ENCODE assay signal across 17 mouse cellular contexts in genomic region chr4:136943175-136943574, GRCm38 (mm10). TPM values are rescaled to one million over a fixed set of nuclear protein-coding genes. Genes with fewer than 3 reads are reported as not detected.
A peak's percentile ranks its signal among the peaks of the same experiment; 100 is the strongest.
DNase-seq lines count a peak whose midpoint lies in the region; ATAC-seq lines count a peak whose summit lies in the region.
"Had no signal": no experiment of that assay in that cellular context is flagged by ENCODE, and none has a peak within 500 bp of the region (broad histone marks: within the 10 kb centered on the region; RNA-seq: fewer than 3 reads in every experiment).

No protein-coding gene starts in this region.

- intact Hi-C loops in heart, postnatal 14 days (cut with DNase I): no loop called here
- intact Hi-C loops in left cerebral cortex, postnatal 14 days (cut with DNase I): no loop called here

- peaks cover 65% of the 10 kb centered on the region for H3K27me3 ChIP-seq in heart, embryonic 16.5 days (ENCODE audit: control insufficient read depth, insufficient read depth, low read length)
- H3K27me3 ChIP-seq in hindbrain, embryonic 12.5 days: peaks cover 48% of the 10 kb centered on the region
- H3K27me3 ChIP-seq in midbrain, embryonic 15.5 days (replicated peaks): peaks cover 41% of the 10 kb centered on the region

- no peak overlapping the region for H3K4me3 ChIP-seq in heart, embryonic 16.5 days (ENCODE audit: low read length)
- H3K4me3 ChIP-seq in hindbrain, embryonic 12.5 days: no peak overlapping the region
- H3K4me3 ChIP-seq in midbrain, embryonic 15.5 days: no peak overlapping the region
- H3K4me3 ChIP-seq: embryonic facial prominence, embryonic 12.5 days; limb, embryonic 12.5 days had no signal

- no peaks in the 10 kb centered on the region for H3K36me3 ChIP-seq in heart, embryonic 16.5 days (ENCODE audit: control insufficient read depth, insufficient read depth)
- no peaks in the 10 kb centered on the region for H3K36me3 ChIP-seq in hindbrain, embryonic 12.5 days
- no peaks in the 10 kb centered on the region for H3K36me3 ChIP-seq in midbrain, embryonic 15.5 days (replicated peaks)
- H3K36me3 ChIP-seq: embryonic facial prominence, embryonic 12.5 days; limb, embryonic 12.5 days had no signal

- H3K4me2 ChIP-seq in heart, embryonic 16.5 days (ENCODE audit: low read depth, low read length): peak overlapping the region; percentile 35; the same call in 1 of the 2 replicates
- 0 out of 2 replicates have a peak overlapping the region, but pooled peaks have one; percentile 15 for H3K4me2 ChIP-seq in hindbrain, embryonic 12.5 days (replicated peaks)
- peak overlapping the region; percentile 32 for H3K4me2 ChIP-seq in midbrain, embryonic 15.5 days
- H3K4me2 ChIP-seq: embryonic facial prominence, embryonic 12.5 days; limb, embryonic 12.5 days had no signal

- DNase-seq in heart, postnatal 14 days: no peak
- DNase-seq in ES-CJ7 (ENCODE audit: low read depth, low spot score): peak; percentile 23
- no peak for DNase-seq in left cerebral cortex, postnatal 14 days (ENCODE audit: low spot score in 2 of 2)
- no peak for DNase-seq in right cerebral cortex, postnatal 10 days (ENCODE audit: low spot score in 2 of 2)
- DNase-seq: kidney, adult 8-10 months; layer of hippocampus, postnatal 36 days; right cerebral cortex, postnatal 14 days; thymus, postnatal 36 days had no signal

- no peak overlapping the region for H3K27ac ChIP-seq in heart, embryonic 16.5 days (ENCODE audit: low read length)
- H3K27ac ChIP-seq in hindbrain, embryonic 12.5 days: no peak overlapping the region
- 0 out of 2 replicates have a peak overlapping the region, but pooled peaks have one; percentile 25 for H3K27ac ChIP-seq in midbrain, embryonic 15.5 days
- H3K27ac ChIP-seq: embryonic facial prominence, embryonic 12.5 days; limb, embryonic 12.5 days had no signal

- 12% methylated on average over 13 of the region's 13 CpGs for WGBS in heart, embryonic 16.5 days
- 24% methylated on average over 13 of the region's 13 CpGs for WGBS in hindbrain, embryonic 12.5 days
- WGBS in midbrain, embryonic 15.5 days: 20% methylated on average over 13 of the region's 13 CpGs

- no peak overlapping the region for H3K9ac ChIP-seq in heart, embryonic 16.5 days (ENCODE audit: low read length)
- H3K9ac ChIP-seq in hindbrain, embryonic 12.5 days: no peak overlapping the region
- no peak overlapping the region for H3K9ac ChIP-seq in midbrain, embryonic 15.5 days
- H3K9ac ChIP-seq: embryonic facial prominence, embryonic 12.5 days; limb, embryonic 12.5 days had no signal

- H3K4me1 ChIP-seq in heart, embryonic 16.5 days (ENCODE audit: control insufficient read depth, insufficient read depth, low read length): no peaks in the 10 kb centered on the region
- H3K4me1 ChIP-seq in hindbrain, embryonic 12.5 days: peaks cover 23% of the 10 kb centered on the region
- peaks cover 31% of the 10 kb centered on the region for H3K4me1 ChIP-seq in midbrain, embryonic 15.5 days

- no peak for ATAC-seq in heart, embryonic 16.5 days (replicated peaks; ENCODE audit: extremely low read depth, insufficient read depth, low FRiP score)
- no peak for ATAC-seq in hindbrain, embryonic 12.5 days (ENCODE audit: low FRiP score)
- no peak; the same call in 1 of the 2 replicates for ATAC-seq in midbrain, embryonic 15.5 days (replicated peaks)
- ATAC-seq: activated CD4-positive, CD25-positive, alpha-beta regulatory T cell, adult 4 months; CD4-positive, CD25-positive, alpha-beta regulatory T cell, adult 4 months had no signal

- no peaks in the 10 kb centered on the region for H3K9me3 ChIP-seq in heart, embryonic 16.5 days (replicated peaks; ENCODE audit: control insufficient read depth, low read length)
- H3K9me3 ChIP-seq in hindbrain, embryonic 12.5 days (replicated peaks): no peaks in the 10 kb centered on the region
- no peaks in the 10 kb centered on the region for H3K9me3 ChIP-seq in midbrain, embryonic 15.5 days
- H3K9me3 ChIP-seq: embryonic facial prominence, embryonic 12.5 days; limb, embryonic 12.5 days had no signal

RNA-seq across cellular contexts. Expression of gene Epha8, which starts 13.4 kb away (rescaled TPM):
- 0.02 TPM in 1 of 2 replicates, not detected in the other for polyA plus RNA-seq in heart, embryonic 16.5 days (2015; fragmentation: Nextera tagmentation; extraction: Ambion mirVana)
- not detected for total RNA-seq in heart, postnatal 14 days (2021)
- polyA plus RNA-seq in hindbrain, embryonic 12.5 days (2016; fragmentation: Nextera tagmentation; extraction: Ambion mirVana): 2.2 and 2.8 TPM in 2 replicates
- polyA plus RNA-seq in midbrain, embryonic 15.5 days (2015; fragmentation: Nextera tagmentation; extraction: Ambion mirVana): 20.5 and 23.1 TPM in 2 replicates
- 10 to 100 TPM in 1 of 2 experiments, 1 to 10 TPM in 1; 9.8 to 10.5 TPM for total RNA-seq in left cerebral cortex, postnatal 14 days (2021)
- total RNA-seq: gastrocnemius, postnatal 14 days; heart, postnatal 25 days had no signal
- polyA plus RNA-seq: activated CD4-positive, CD25-positive, alpha-beta regulatory T cell, adult 4 months; CD4-positive, CD25-positive, alpha-beta regulatory T cell, adult 4 months had no signal

RNA-seq across cellular contexts. Expression of gene C1qa, which starts 44.6 kb away (rescaled TPM):
- polyA plus RNA-seq in heart, embryonic 16.5 days (2015; fragmentation: Nextera tagmentation; extraction: Ambion mirVana): 28.6 and 31.6 TPM in 2 replicates
- total RNA-seq in heart, postnatal 14 days (2021): 10 to 100 TPM; 39.1 to 41.5 TPM
- polyA plus RNA-seq in hindbrain, embryonic 12.5 days (2016; fragmentation: Nextera tagmentation; extraction: Ambion mirVana): 14.6 and 17.8 TPM in 2 replicates
- polyA plus RNA-seq in midbrain, embryonic 15.5 days (2015; fragmentation: Nextera tagmentation; extraction: Ambion mirVana): 25.1 and 33.3 TPM in 2 replicates
- total RNA-seq in left cerebral cortex, postnatal 14 days (2021): 10 to 100 TPM; 42.5 to 44.9 TPM

RNA-seq across cellular contexts. Expression of gene C1qc, which starts 50.3 kb away (rescaled TPM):
- polyA plus RNA-seq in heart, embryonic 16.5 days (2015; fragmentation: Nextera tagmentation; extraction: Ambion mirVana): 20.7 and 21.0 TPM in 2 replicates
- total RNA-seq in heart, postnatal 14 days (2021): 10 to 100 TPM; 34.9 to 36.4 TPM
- polyA plus RNA-seq in hindbrain, embryonic 12.5 days (2016; fragmentation: Nextera tagmentation; extraction: Ambion mirVana): 19.7 and 20.3 TPM in 2 replicates
- polyA plus RNA-seq in midbrain, embryonic 15.5 days (2015; fragmentation: Nextera tagmentation; extraction: Ambion mirVana): 21.7 and 28.4 TPM in 2 replicates
- total RNA-seq in left cerebral cortex, postnatal 14 days (2021): 10 to 100 TPM; 39.4 to 40.1 TPM

RNA-seq across cellular contexts. Expression of gene C1qb, which starts 57.2 kb away (rescaled TPM):
- 41.3 and 44.5 TPM in 2 replicates for polyA plus RNA-seq in heart, embryonic 16.5 days (2015; fragmentation: Nextera tagmentation; extraction: Ambion mirVana)
- total RNA-seq in heart, postnatal 14 days (2021): 10 to 100 TPM; 41.6 to 44.7 TPM
- 31.6 and 34.9 TPM in 2 replicates for polyA plus RNA-seq in hindbrain, embryonic 12.5 days (2016; fragmentation: Nextera tagmentation; extraction: Ambion mirVana)
- polyA plus RNA-seq in midbrain, embryonic 15.5 days (2015; fragmentation: Nextera tagmentation; extraction: Ambion mirVana): 39.7 and 49.0 TPM in 2 replicates
- 10 to 100 TPM; 36.1 to 43.9 TPM for total RNA-seq in left cerebral cortex, postnatal 14 days (2021)
